Mouse (Mus musculus) megakaryocyte-erythroid progenitor cell, adult 5-6 weeks (primary cell): ENCODE measurements around the gene Zcchc10. TPM values are rescaled to one million over a fixed set of nuclear protein-coding genes. Genes with fewer than 3 reads are reported as not detected.
A peak's percentile ranks its signal among the peaks of the same experiment; 100 is the strongest.
"Not testable (repeated sequence)": the region's sequence is repeated elsewhere in the genome, so short reads cannot be mapped to it uniquely, and the experiment has no call there.

Experiments used
- ATAC-seq: replicated peaks from 2 replicates; pipeline ENCODE4 v1.8.0; 2016; ENCODE audit warnings: mild to moderate bottlenecking, inconsistent platforms; ENCODE audit not compliant: severe bottlenecking, poor library complexity, low FRiP score, low TSS enrichment
- total RNA-seq, 2 experiments: library from RNA; stranded (forward) in 1 of 2; stranded (reverse) in 1 of 2; fragments of 200-1000, 215-1000 nt in 1 of 2; fragments of >200 nt in 1 of 2; fragmentation: Nextera tagmentation in 1 of 2; gene quantifications; 2 replicates each; pipeline ENCODE4 v1.2.3; 2014 to 2017

Gene Zcchc10
- total RNA-seq, 2 experiments from 2014 or later: 8.7 to 27.5 TPM

GRCm38 (mm10) chr11:53312823-53313222 lies 11.7 kb upstream of the Zcchc10 start:
- ATAC-seq: not testable (repeated sequence)

GRCm38 (mm10) chr11:53314770-53315173 lies 9.7 kb upstream of the Zcchc10 start:
- no peak for ATAC-seq

- ATAC-seq: no peak
These were observed 7.5 kb upstream of the Zcchc10 start for GRCm38 (mm10) chr11:53316996-53317395.

- no peak for ATAC-seq
These were observed 6.4 kb upstream of the Zcchc10 start for GRCm38 (mm10) chr11:53318041-53318440.

- ATAC-seq: not testable (repeated sequence)
These were observed 5.9 kb upstream of the Zcchc10 start for GRCm38 (mm10) chr11:53318568-53318967.

GRCm38 (mm10) chr11:53319867-53320266 lies 4.6 kb upstream of the Zcchc10 start:
- not testable (repeated sequence) for ATAC-seq

- ATAC-seq: no peak
These were observed 5.8 kb downstream of the Zcchc10 start for GRCm38 (mm10) chr11:53330325-53330724.

- ATAC-seq: no peak
These were observed 6.6 kb downstream of the Zcchc10 start for GRCm38 (mm10) chr11:53331121-53331520.

- no peak for ATAC-seq
These were observed 7.7 kb downstream of the Zcchc10 start for GRCm38 (mm10) chr11:53332076-53332680.

GRCm38 (mm10) chr11:53335505-53336181 lies 11.2 kb downstream of the Zcchc10 start:
- ATAC-seq: peak; percentile 57; the same call in 1 of the 2 replicates

- no peak for ATAC-seq
These were observed 11.7 kb downstream of the Zcchc10 start for GRCm38 (mm10) chr11:53336182-53336571.

- no peak for ATAC-seq
These were observed 12.4 kb downstream of the Zcchc10 start for GRCm38 (mm10) chr11:53336924-53337323.

- ATAC-seq: no peak
These were observed 13.2 kb downstream of the Zcchc10 start for GRCm38 (mm10) chr11:53337684-53338083.

GRCm38 (mm10) chr11:53341019-53341418 lies 16.5 kb downstream of the Zcchc10 start:
- ATAC-seq: not testable (repeated sequence)

GRCm38 (mm10) chr11:53342711-53343110 lies 18.2 kb downstream of the Zcchc10 start:
- ATAC-seq: no peak

GRCm38 (mm10) chr11:53345328-53345727 lies 20.8 kb downstream of the Zcchc10 start:
- ATAC-seq: peak; percentile 54

- ATAC-seq: no peak
These were observed 21.3 kb downstream of the Zcchc10 start for GRCm38 (mm10) chr11:53345738-53346137.

GRCm38 (mm10) chr11:53350291-53351223 lies 26.1 kb downstream of the Zcchc10 start, which contains the start of gene Aff4:
Gene Aff4 (plus strand): TSS chr11:53350833.
- peak; percentile 65 for ATAC-seq

- peak; percentile 36; the same call in 1 of the 2 replicates for ATAC-seq
These were observed 26.9 kb downstream of the Zcchc10 start for GRCm38 (mm10) chr11:53351224-53351942.
